Mouse (Mus musculus) adipose tissue, adult 10 weeks (tissue): ENCODE results near the gene Sp1. TPM values are rescaled to one million over a fixed set of nuclear protein-coding genes. Genes with fewer than 3 reads are reported as not detected.

ENCODE experiments used
- polyA plus RNA-seq: library from polyadenylated mRNA; stranded (reverse); fragments of 350-450 nt; fragmentation: Illumina TruSeq; extraction: RNeasy Lipid Tissue Mini Kit (QIAGEN cat#74804); gene quantifications from one replicate; pipeline ENCODE4 v1.2.3, GENCODE M21; 2014; ENCODE audit warnings: low read depth, low replicate concordance

The Sp1 gene
- polyA plus RNA-seq = 24.9 TPM

GRCm38 (mm10) chr15:102405489-102406195, at the start of gene Sp1:
Gene Sp1 (plus strand): TSS chr15:102406143.

GRCm38 (mm10) chr15:102366733-102367344, 39.1 kb upstream of the Sp1 start, which contains the start of gene Sp7:
Gene Sp7 (minus strand): TSS chr15:102367182.

GRCm38 (mm10) chr15:102445146-102445545, 39.2 kb downstream of the Sp1 start, which contains the start of gene Amhr2:
Gene Amhr2 (plus strand): TSS chr15:102445367.

GRCm38 (mm10) chr15:102458904-102459317, 53.0 kb downstream of the Sp1 start, which contains the start of gene Prr13:
Gene Prr13 (plus strand): TSS chr15:102459028.

GRCm38 (mm10) chr15:102470183-102470604, 64.3 kb downstream of the Sp1 start, which contains the start of gene Pcbp2:
Gene Pcbp2 (plus strand): TSS chr15:102470539.

Other genes starting within 250 kb of the Sp1 start
- gene Zfp740, start 202.9 kb upstream of the Sp1 start, polyA plus RNA-seq = 63.0 TPM
- 192 TPM for gene Csad, start 201.4 kb upstream of the Sp1 start, polyA plus RNA-seq
- 5.4 TPM for gene Itgb7, start 174.2 kb upstream of the Sp1 start, polyA plus RNA-seq
- gene Rarg, start 148.6 kb upstream of the Sp1 start, polyA plus RNA-seq = 30.3 TPM
- 0.14 TPM for gene Gm9918, start 135.6 kb upstream of the Sp1 start, polyA plus RNA-seq
- 30.6 TPM for gene Mfsd5, start 126.7 kb upstream of the Sp1 start, polyA plus RNA-seq
- 4.2 TPM for gene Espl1, start 109.9 kb upstream of the Sp1 start, polyA plus RNA-seq
- 474 TPM for gene Pfdn5, start 80.0 kb upstream of the Sp1 start, polyA plus RNA-seq
- 45.1 TPM for gene Myg1, start 74.4 kb upstream of the Sp1 start, polyA plus RNA-seq
- gene Aaas, start 55.4 kb upstream of the Sp1 start, polyA plus RNA-seq = 14.2 TPM
- gene Sp7, start 39.0 kb upstream of the Sp1 start, polyA plus RNA-seq = 0.10 TPM
- 5.6 TPM for gene Amhr2, start 39.2 kb downstream of the Sp1 start, polyA plus RNA-seq
- 84.5 TPM for gene Prr13, start 52.9 kb downstream of the Sp1 start, polyA plus RNA-seq
- 498 TPM for gene Pcbp2, start 64.4 kb downstream of the Sp1 start, polyA plus RNA-seq
- gene Gm10337, start 97.6 kb downstream of the Sp1 start, polyA plus RNA-seq = not detected
- gene Map3k12, start 110.9 kb downstream of the Sp1 start, polyA plus RNA-seq = 13.2 TPM
- 35.9 TPM for gene Tarbp2, start 112.0 kb downstream of the Sp1 start, polyA plus RNA-seq
- 6.4 TPM for gene Npff, start 118.8 kb downstream of the Sp1 start, polyA plus RNA-seq
- gene Gm28047, start 218.9 kb downstream of the Sp1 start, polyA plus RNA-seq = 0.27 TPM
- 55.0 TPM for gene Atf7, start 219.3 kb downstream of the Sp1 start, polyA plus RNA-seq